Mouse (Mus musculus): ENCODE measurements around the gene Plk1.

GRCm38 (mm10) chr7:122152473-122152872, 6.8 kb upstream of the Plk1 start:
- no peak for TF ChIP-seq CTCF (IDR thresholded peaks at IDR 0.05)
- TF ChIP-seq POLR2A (IDR thresholded peaks at IDR 0.05; ENCODE audit: insufficient read depth, low read depth, low read length) = no peak

Data from heart, adult 2 months (tissue).